Mouse (Mus musculus) MEL (cell line): ENCODE results near the gene Pou6f1. TPM values are rescaled to one million over a fixed set of nuclear protein-coding genes. Genes with fewer than 3 reads are reported as not detected.

ENCODE experiments used
- DNase-seq: peaks from one replicate; pipeline ENCODE4 v3.0.0; 2011; ENCODE audit warnings: low read depth, low spot score
- H3K27ac ChIP-seq: 2 replicates; pipeline ENCODE4 v1.5.1; 2012; ENCODE audit warnings: low read depth, mild to moderate bottlenecking, control low read depth, low read length, moderate library complexity; ENCODE audit not compliant: control insufficient read depth
- H3K27me3 ChIP-seq, 2 experiments: fragments of 150-350 bp in 1 of 2; sonication (generic) in 1 of 2; 2 replicates each; pipeline ENCODE4 v1.6.1; 2012; ENCODE audit warnings: low read length in 2 of 2, mild to moderate bottlenecking in 2 of 2, improper control_type of control experiment in 1 of 2, moderate library complexity in 1 of 2; ENCODE audit not compliant: insufficient read depth in 2 of 2, control insufficient read depth in 1 of 2
- H3K36me3 ChIP-seq, 2 experiments: 2 replicates each; pipeline ENCODE4 v1.6.1; 2012 to 2014; ENCODE audit warnings: low read length in 2 of 2, improper control_type of control experiment in 1 of 2, inconsistent platforms in 1 of 2, mild to moderate bottlenecking in 1 of 2; ENCODE audit not compliant: insufficient read depth in 2 of 2, control insufficient read depth in 1 of 2
- H3K4me1 ChIP-seq, 2 experiments: fragments of 150-350 bp in 1 of 2; sonication (generic) in 1 of 2; 2 replicates each; pipeline ENCODE4 v1.6.1; 2012; ENCODE audit warnings: low read length in 2 of 2, improper control_type of control experiment in 1 of 2, mild to moderate bottlenecking in 1 of 2; ENCODE audit not compliant: insufficient read depth in 2 of 2, control insufficient read depth in 1 of 2
- H3K4me3 ChIP-seq, 2 experiments: fragments of 150-350 bp in 1 of 2; sonication (generic) in 1 of 2; 2 replicates each; pipeline ENCODE4 v1.5.1; 2012; ENCODE audit warnings: low read depth in 2 of 2, low read length in 2 of 2, mild to moderate bottlenecking in 2 of 2, moderate library complexity in 2 of 2, control low read depth in 1 of 2, improper control_type of control experiment in 1 of 2; ENCODE audit not compliant: control insufficient read depth in 1 of 2, insufficient read depth in 1 of 2
- H3K79me2 ChIP-seq: 2 replicates; pipeline ENCODE4 v1.6.1; 2012; ENCODE audit warnings: mild to moderate bottlenecking, low read length, moderate library complexity; ENCODE audit not compliant: control insufficient read depth, poor library complexity, insufficient read depth
- H3K9ac ChIP-seq: 2 replicates; pipeline ENCODE4 v1.6.1; 2012; ENCODE audit warnings: low read depth, mild to moderate bottlenecking, control low read depth, low read length, moderate library complexity; ENCODE audit not compliant: control insufficient read depth, poor library complexity, severe bottlenecking
- H3K9me3 ChIP-seq: fragments of 150-350 bp; sonication (generic); replicated peaks from 2 replicates; pipeline ENCODE4 v1.6.1; 2012; ENCODE audit warnings: mild to moderate bottlenecking, low read length, improper control_type of control experiment, moderate library complexity; ENCODE audit not compliant: insufficient read depth
- BHLHE40 ChIP-seq: IDR thresholded peaks from 2 replicates; pipeline ENCODE4 v1.6.1; 2012; ENCODE audit warnings: low read depth, mild to moderate bottlenecking, inconsistent platforms, low read length, improper control_type of control experiment, borderline replicate concordance
- CHD2 ChIP-seq: IDR thresholded peaks from 2 replicates; pipeline ENCODE4 v1.6.1; 2011; ENCODE audit warnings: low read length, improper control_type of control experiment
- E2F4 ChIP-seq: IDR thresholded peaks from 2 replicates; pipeline ENCODE4 v1.6.1; 2011; ENCODE audit warnings: low read depth, low read length, improper control_type of control experiment, borderline replicate concordance
- EP300 ChIP-seq, 2 experiments: IDR thresholded peaks; 2 replicates each; pipeline ENCODE4 v1.6.1; 2011; ENCODE audit warnings: improper control_type of control experiment in 2 of 2, low read length in 2 of 2, low read depth in 1 of 2, mild to moderate bottlenecking in 1 of 2
- ETS1 ChIP-seq: IDR thresholded peaks from 2 replicates; pipeline ENCODE4 v1.6.1; 2012; ENCODE audit warnings: low read depth, mild to moderate bottlenecking, inconsistent platforms, low read length, improper control_type of control experiment, moderate library complexity
- GATA1 ChIP-seq: IDR thresholded peaks from 2 replicates; pipeline ENCODE4 v1.6.1; 2011; ENCODE audit warnings: low read depth, low read length, improper control_type of control experiment
- MAFK ChIP-seq: IDR thresholded peaks from 2 replicates; pipeline ENCODE4 v1.6.1; 2011; ENCODE audit warnings: low read depth, mild to moderate bottlenecking, low read length, improper control_type of control experiment, borderline replicate concordance
- MAX ChIP-seq: IDR thresholded peaks from 2 replicates; pipeline ENCODE4 v1.6.1; 2011; ENCODE audit warnings: low read length, improper control_type of control experiment
- MEF2A ChIP-seq: IDR thresholded peaks from 2 replicates; pipeline ENCODE4 v1.6.1; 2014; ENCODE audit warnings: low read depth, mild to moderate bottlenecking, inconsistent platforms, low read length, improper control_type of control experiment; ENCODE audit not compliant: poor library complexity, insufficient replicate concordance, severe bottlenecking; ENCODE audit errors: extremely low read depth
- MYB ChIP-seq: IDR thresholded peaks from 2 replicates; pipeline ENCODE4 v1.6.1; 2011; ENCODE audit warnings: mild to moderate bottlenecking, low read depth, low read length, improper control_type of control experiment
- POLR2AphosphoS2 ChIP-seq: IDR thresholded peaks from 2 replicates; pipeline ENCODE4 v1.6.1; 2011; ENCODE audit warnings: low read length, improper control_type of control experiment
- POLR2AphosphoS5 ChIP-seq: IDR thresholded peaks from 2 replicates; pipeline ENCODE4 v1.6.1; 2012; ENCODE audit warnings: low read depth, borderline replicate concordance, mild to moderate bottlenecking, inconsistent platforms, low read length, moderate library complexity, mixed read lengths
- RCOR1 ChIP-seq: IDR thresholded peaks from 2 replicates; pipeline ENCODE4 v1.6.1; 2012; ENCODE audit warnings: low read depth, mild to moderate bottlenecking, inconsistent platforms, low read length, improper control_type of control experiment
- UBTF ChIP-seq: IDR thresholded peaks from 2 replicates; pipeline ENCODE4 v1.6.1; 2012; ENCODE audit warnings: low read depth, mild to moderate bottlenecking, inconsistent platforms, low read length, improper control_type of control experiment, moderate library complexity, borderline replicate concordance; ENCODE audit not compliant: insufficient read depth
- USF2 ChIP-seq, 2 experiments: IDR thresholded peaks; 2 replicates each; pipeline ENCODE4 v1.6.1; 2011 to 2012; ENCODE audit warnings: improper control_type of control experiment in 2 of 2, low read length in 2 of 2, borderline replicate concordance in 1 of 2, inconsistent platforms in 1 of 2, low read depth in 1 of 2, mild to moderate bottlenecking in 1 of 2; ENCODE audit not compliant: insufficient read depth in 1 of 2
- ZKSCAN1 ChIP-seq: IDR thresholded peaks from 2 replicates; pipeline ENCODE4 v1.6.1; 2012; ENCODE audit warnings: low read depth, mild to moderate bottlenecking, inconsistent platforms, low read length, improper control_type of control experiment, moderate library complexity
- ZNF384 ChIP-seq: IDR thresholded peaks from 2 replicates; pipeline ENCODE4 v1.6.1; 2012; ENCODE audit warnings: low read depth, mild to moderate bottlenecking, inconsistent platforms, low read length, improper control_type of control experiment
- polyA plus RNA-seq, 2 experiments: library from polyadenylated mRNA; stranded (reverse) in 1 of 2; unstranded in 1 of 2; fragments of >175 nt in 1 of 2; fragments of >200 nt in 1 of 2; gene quantifications; 2 replicates each; pipeline versions ENCODE4 v1.2.1 to v1.2.4; 2012; ENCODE audit warnings: low replicate concordance in 2 of 2, low read depth in 1 of 2; ENCODE audit not compliant: insufficient read length in 2 of 2, insufficient read depth in 1 of 2, missing spikeins in 1 of 2
- total RNA-seq: library from RNA; depleted of rRNA; stranded (reverse); fragments of 300-350 nt; gene quantifications from 2 replicates; pipeline ENCODE4 v1.2.3, GENCODE M21; 2012

Pou6f1 gene
- total and polyA plus RNA-seq, 3 experiments, result 0.46 to 2.5 TPM; not detected in 1

DNA sequence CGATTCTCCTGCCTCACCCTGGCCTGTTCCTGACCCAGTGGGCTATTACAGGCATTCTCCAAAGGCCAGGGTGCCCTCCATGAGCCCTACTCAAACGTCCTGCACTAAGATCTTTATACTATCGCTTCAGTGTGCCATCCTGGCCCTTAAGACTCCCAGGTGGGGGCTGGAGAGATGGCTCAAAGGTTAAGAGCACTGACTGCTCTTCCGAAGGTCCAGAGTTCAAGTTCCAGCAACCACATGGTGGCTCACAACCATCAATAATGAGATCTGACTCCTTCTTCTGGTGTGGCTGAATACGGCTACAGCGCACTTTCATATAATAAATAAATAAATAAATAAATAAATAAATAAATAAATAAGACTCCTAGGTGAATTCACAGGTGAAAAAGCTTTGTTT is 7.0 kb downstream of the Pou6f1 start:
- H3K4me1 ChIP-seq, result no peaks in the 10 kb centered on the region
- H3K36me3 ChIP-seq, result no peaks in the 10 kb centered on the region
- no peaks in the 10 kb centered on the region for H3K9me3 ChIP-seq
- H3K79me2 ChIP-seq, result no peaks in the 10 kb centered on the region
- H3K4me3 ChIP-seq, result no peak overlapping the region
- no peak for DNase-seq
- TF ChIP-seq MYB, result no peak
- no peak for TF ChIP-seq CHD2
- TF ChIP-seq, all 39 proteins: peak for 0
- no peak overlapping the region for H3K27ac ChIP-seq
- peaks cover 0 to 3% of the 10 kb centered on the region in 2 experiments; a peak in 2 of 4 replicates for H3K27me3 ChIP-seq
- H3K9ac ChIP-seq, result no peak overlapping the region

DNA sequence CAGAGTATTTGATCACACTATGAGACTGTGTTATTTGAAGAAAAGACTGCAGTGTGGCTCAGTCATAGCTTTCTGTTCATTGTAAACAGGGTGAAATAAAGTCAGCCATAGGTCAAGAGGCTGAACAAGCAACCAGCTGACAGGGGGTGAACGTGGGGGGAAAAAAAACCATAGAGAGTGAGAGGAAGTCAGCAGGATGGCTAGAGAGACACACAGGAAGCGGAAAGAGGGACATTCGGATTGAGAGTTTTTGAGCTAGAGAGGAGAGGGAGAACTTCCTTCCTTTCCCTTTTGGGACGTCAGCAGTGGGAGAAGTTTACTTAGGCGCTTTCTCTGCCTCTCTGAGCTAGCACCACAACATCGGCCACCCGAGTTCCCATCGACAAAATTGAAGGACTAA is 9.3 kb downstream of the Pou6f1 start:
- Histone ChIP-seq H3K27me3 (peaks cover 0 to 3% of the 10 kb centered on the region in 2 experiments; a peak in 2 of 4 replicates), H3K9ac (no peak overlapping the region), H3K36me3 (no peaks in the 10 kb centered on the region), H3K27ac (no peak overlapping the region), H3K4me3 (no peak overlapping the region), H3K79me2 (no peaks in the 10 kb centered on the region), H3K4me1 (no peaks in the 10 kb centered on the region), H3K9me3 (no peaks in the 10 kb centered on the region)
- no peak for TF ChIP-seq POLR2AphosphoS5
- TF ChIP-seq ZKSCAN1, result no peak
- TF ChIP-seq UBTF, result no peak
- TF ChIP-seq USF2 (IDR thresholded peaks at IDR 0.05; ENCODE audit: borderline replicate concordance in 1 of 2, insufficient read depth in 1 of 2, low read depth in 1 of 2, low read length in 2 of 2), result no peak
- TF ChIP-seq MYB, result no peak
- TF ChIP-seq CHD2, result no peak
- TF ChIP-seq RCOR1, result no peak
- no peak for TF ChIP-seq GATA1
- no peak for TF ChIP-seq ETS1
- no peak for TF ChIP-seq E2F4
- TF ChIP-seq MAX, result no peak
- TF ChIP-seq EP300 (IDR thresholded peaks at IDR 0.05; ENCODE audit: low read depth in 1 of 2, low read length in 2 of 2), result no peak
- no peak for TF ChIP-seq POLR2AphosphoS2
- no peak for TF ChIP-seq MEF2A
- no peak for TF ChIP-seq ZNF384
- no peak for TF ChIP-seq MAFK
- no peak for TF ChIP-seq BHLHE40
- DNase-seq, result no peak
